Comparison of ENCODE assay signal across 19 mouse cellular contexts in the genomic region with DNA sequence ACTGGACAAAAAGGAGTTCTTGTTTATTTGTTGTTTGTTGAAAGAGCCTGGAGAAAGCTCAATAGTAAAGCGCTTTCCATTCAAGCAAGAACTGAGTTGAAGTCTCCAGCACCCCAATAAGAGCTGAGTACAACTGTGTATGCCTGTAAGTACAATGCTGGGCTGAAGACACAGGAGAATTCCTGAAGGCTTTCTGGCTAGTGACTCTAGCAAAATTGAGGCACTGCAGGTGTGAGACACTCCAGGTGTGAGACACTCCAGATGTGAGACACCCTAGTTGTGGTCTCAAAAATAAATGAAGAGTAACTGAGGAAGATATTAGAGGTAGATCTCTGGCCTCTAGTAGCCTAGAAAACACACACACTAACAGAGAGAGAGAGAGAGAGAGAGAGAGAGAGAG.
"Had no signal": no experiment of that assay in that cellular context is flagged by ENCODE, and none has a peak within 500 bp of the region (broad histone marks: within the 10 kb centered on the region; RNA-seq: fewer than 3 reads in every experiment).

No protein-coding gene starts in this region.

- H3K4me1 ChIP-seq: lung, embryonic 15.5 days; megakaryocyte, embryonic 14.5 days; midbrain, embryonic 12.5 days; neural tube, embryonic 12.5 days; stomach, embryonic 15.5 days had no signal

- H3K9ac ChIP-seq: liver, embryonic 15.5 days; liver, postnatal 0 days; lung, embryonic 15.5 days; midbrain, embryonic 12.5 days; neural tube, embryonic 12.5 days; stomach, embryonic 15.5 days had no signal

- H3K27me3 ChIP-seq: liver, embryonic 15.5 days; lung, embryonic 15.5 days; megakaryocyte, embryonic 14.5 days; midbrain, embryonic 12.5 days; neural tube, embryonic 12.5 days; stomach, embryonic 15.5 days had no signal

- H3K36me3 ChIP-seq: liver, embryonic 15.5 days; lung, embryonic 15.5 days; midbrain, embryonic 12.5 days; neural tube, embryonic 12.5 days; stomach, embryonic 15.5 days had no signal

- H3K4me2 ChIP-seq: liver, embryonic 15.5 days; lung, embryonic 15.5 days; midbrain, embryonic 12.5 days; neural tube, embryonic 12.5 days; stomach, embryonic 15.5 days had no signal

- H3K27ac ChIP-seq: liver, embryonic 15.5 days; lung, embryonic 15.5 days; macrophage; midbrain, embryonic 12.5 days; neural tube, embryonic 12.5 days; stomach, embryonic 15.5 days; stomach, postnatal 0 days had no signal

- DNase-seq: liver, postnatal 0 days; lung, adult 2 months; lung, postnatal 14 days; lung, postnatal 36 days; midbrain, embryonic 14.5 days; right cerebral cortex, postnatal 14 days; thymus, adult 18-20 months; thymus, postnatal 14 days; thymus, postnatal 36 days had no signal

- H3K9me3 ChIP-seq: liver, embryonic 15.5 days; lung, embryonic 15.5 days; megakaryocyte, embryonic 14.5 days; midbrain, embryonic 12.5 days; neural tube, embryonic 12.5 days; stomach, embryonic 15.5 days had no signal

- ATAC-seq: liver, postnatal 0 days; lung, postnatal 0 days; midbrain, embryonic 16.5 days had no signal

- H3K4me3 ChIP-seq: liver, embryonic 15.5 days; lung, embryonic 15.5 days; megakaryocyte, embryonic 14.5 days; midbrain, embryonic 12.5 days; neural tube, embryonic 12.5 days; stomach, embryonic 15.5 days had no signal
